Mouse (Mus musculus) small intestine, adult 2 months (tissue): ENCODE results near the gene Gm9999. TPM values are rescaled to one million over a fixed set of nuclear protein-coding genes. Genes with fewer than 3 reads are reported as not detected.
"Not testable (repeated sequence)": the region's sequence is repeated elsewhere in the genome, so short reads cannot be mapped to it uniquely, and the experiment has no call there.

Experiments used
- H3K27ac ChIP-seq: fragments of 200-500 bp; 2 replicates; pipeline ENCODE4 v1.5.1; 2012; ENCODE audit warnings: low read depth, low read length, control low read depth, inconsistent platforms; ENCODE audit not compliant: insufficient read depth
- H3K27me3 ChIP-seq: fragments of 200-500 bp; 2 replicates; pipeline ENCODE4 v1.6.1; 2012; ENCODE audit warnings: mild to moderate bottlenecking, moderate library complexity, low read length, inconsistent platforms; ENCODE audit not compliant: control insufficient read depth, insufficient read depth
- H3K36me3 ChIP-seq: fragments of 200-500 bp; 2 replicates; pipeline ENCODE4 v1.6.1; 2012; ENCODE audit warnings: mild to moderate bottlenecking, low read length, control low read depth, inconsistent platforms; ENCODE audit not compliant: control insufficient read depth, insufficient read depth
- H3K4me1 ChIP-seq: fragments of 200-500 bp; 2 replicates; pipeline ENCODE4 v1.6.1; 2012; ENCODE audit warnings: low read length, inconsistent platforms, mixed read lengths; ENCODE audit not compliant: control insufficient read depth, insufficient read depth, insufficient read length
- H3K4me3 ChIP-seq: fragments of 200-500 bp; 2 replicates; pipeline ENCODE4 v1.5.1; 2012; ENCODE audit warnings: low read depth, mild to moderate bottlenecking, control low read depth, inconsistent platforms, low read length, moderate library complexity
- CTCF ChIP-seq: fragments of 200-500 bp; IDR thresholded peaks from 2 replicates; pipeline ENCODE4 v1.5.1; 2012; ENCODE audit warnings: low read depth, mild to moderate bottlenecking, control low read depth, inconsistent platforms, low read length, moderate library complexity, mixed read lengths; ENCODE audit not compliant: insufficient replicate concordance, insufficient read length; ENCODE audit errors: extremely low read depth
- POLR2A ChIP-seq: fragments of 200-500 bp; IDR thresholded peaks from 2 replicates; pipeline ENCODE4 v1.6.1; 2012; ENCODE audit warnings: low read depth, mild to moderate bottlenecking, control low read depth, inconsistent platforms, low read length, moderate library complexity
- WGBS: fragments of 180-500 bp; shearing (Covaris S2); methylation state at CpG from one replicate; pipeline ENCODE4 v1.1.7; 2018; 5-methylcytosine and 5-hydroxymethylcytosine counted together
- polyA plus RNA-seq: library from polyadenylated mRNA; depleted of rRNA; stranded (reverse); fragments of >200 nt; gene quantifications from 2 replicates; pipeline ENCODE4 v1.2.3, GENCODE M21; 2012

The Gm9999 gene
- polyA plus RNA-seq, 1 experiment: not detected

DNA sequence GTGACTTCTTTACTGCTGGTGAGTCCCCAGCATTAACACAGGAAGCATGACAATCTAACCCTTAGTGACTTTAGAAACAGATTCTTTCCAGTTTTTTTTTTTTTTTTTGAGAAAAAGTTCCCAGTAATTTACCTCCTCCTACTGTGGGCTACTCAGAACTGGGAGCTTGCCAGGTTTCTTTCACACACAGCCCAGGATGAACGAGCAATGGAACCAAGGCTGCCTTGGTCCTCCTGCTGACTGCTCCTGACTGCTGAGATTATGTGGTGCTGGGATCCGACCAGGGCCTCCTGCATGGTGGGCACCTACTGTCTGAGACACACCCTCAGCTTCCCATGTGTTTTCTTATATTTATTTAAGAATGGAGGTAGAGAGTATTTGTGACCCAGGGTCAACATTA lies 3.7 kb downstream of the Gm9999 start:
- WGBS: 54% methylated on average over 2 of the region's 2 CpGs
- Histone ChIP-seq H3K27ac (no peak overlapping the region), H3K36me3 (peaks cover 7% of the 10 kb centered on the region), H3K27me3 (no peaks in the 10 kb centered on the region), H3K4me1 (0 out of 2 replicates have a peak, but pooled peaks cover 3% of the 10 kb centered on the region), H3K4me3 (no peak overlapping the region)
- no peak for TF ChIP-seq POLR2A
- TF ChIP-seq CTCF: no peak

DNA sequence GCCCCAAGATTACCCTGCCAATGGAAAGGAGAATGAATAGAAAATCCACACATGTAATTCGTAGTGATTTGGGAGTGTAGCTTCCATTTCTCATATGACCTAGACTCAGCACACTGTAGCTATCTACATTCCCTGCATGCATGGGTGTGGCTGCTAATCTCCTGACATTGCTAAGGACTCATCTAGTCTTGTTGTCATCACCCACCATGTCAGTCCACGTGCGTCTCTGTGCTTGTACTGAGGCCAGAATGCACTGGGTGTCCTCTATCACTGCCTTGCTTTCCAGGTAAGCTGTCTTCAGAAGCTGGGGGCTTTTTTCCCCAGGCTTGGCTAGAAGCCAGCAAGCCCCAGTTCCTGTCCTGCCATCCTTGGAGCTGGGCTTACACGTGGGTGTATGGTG lies 6.0 kb downstream of the Gm9999 start:
- 69% methylated on average over 4 of the region's 4 CpGs for WGBS

GRCm38 (mm10) chr7:46993079-46993478 lies 9.7 kb downstream of the Gm9999 start:
- Histone ChIP-seq H3K4me3 (no peak overlapping the region), H3K36me3 (peaks cover 54% of the 10 kb centered on the region), H3K4me1 (no peaks in the 10 kb centered on the region), H3K27me3 (no peaks in the 10 kb centered on the region), H3K27ac (no peak overlapping the region)
- WGBS: 87% methylated on average over 8 of the region's 8 CpGs
- no peak for TF ChIP-seq CTCF
- TF ChIP-seq POLR2A: no peak

More for the DNA sequence above, 6.0 kb downstream of the Gm9999 start:
- H3K36me3 ChIP-seq: peaks cover 21% of the 10 kb centered on the region
- H3K4me3 ChIP-seq, H3K27ac ChIP-seq, H3K4me1 ChIP-seq, H3K27me3 ChIP-seq: not testable (repeated sequence)

DNA sequence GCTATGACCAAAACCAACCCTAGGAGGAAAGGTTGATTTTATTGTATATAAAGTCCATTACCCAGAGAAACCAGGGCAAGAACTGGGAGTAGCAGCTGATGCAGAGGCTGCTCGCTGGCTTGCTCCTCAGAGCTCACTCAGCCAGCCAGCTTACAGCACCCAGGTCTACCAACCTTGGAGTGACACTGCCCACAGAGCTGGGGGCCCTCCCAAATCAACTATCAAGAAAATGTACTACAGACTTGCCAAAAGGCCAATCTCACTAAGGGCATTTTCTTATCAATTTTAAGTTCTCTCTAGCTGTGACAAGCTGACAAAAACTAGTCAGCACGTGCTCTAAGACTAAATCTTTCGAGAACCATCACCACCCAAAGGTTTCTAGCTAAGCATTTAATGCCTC lies 12.2 kb downstream of the Gm9999 start:
- Histone ChIP-seq H3K4me3 (no peak overlapping the region), H3K27me3 (no peaks in the 10 kb centered on the region), H3K27ac (no peak overlapping the region), H3K36me3 (peaks cover 61% of the 10 kb centered on the region), H3K4me1 (peaks cover 4% of the 10 kb centered on the region; the same call in 1 of the 2 replicates)
- no peak for TF ChIP-seq POLR2A
- TF ChIP-seq CTCF: no peak
- WGBS: 94% methylated on average over 3 of the region's 3 CpGs

- 96% methylated on average over 4 of the region's 4 CpGs for WGBS
Observed at GRCm38 (mm10) chr7:46997008-46997407, 13.6 kb downstream of the Gm9999 start.

DNA sequence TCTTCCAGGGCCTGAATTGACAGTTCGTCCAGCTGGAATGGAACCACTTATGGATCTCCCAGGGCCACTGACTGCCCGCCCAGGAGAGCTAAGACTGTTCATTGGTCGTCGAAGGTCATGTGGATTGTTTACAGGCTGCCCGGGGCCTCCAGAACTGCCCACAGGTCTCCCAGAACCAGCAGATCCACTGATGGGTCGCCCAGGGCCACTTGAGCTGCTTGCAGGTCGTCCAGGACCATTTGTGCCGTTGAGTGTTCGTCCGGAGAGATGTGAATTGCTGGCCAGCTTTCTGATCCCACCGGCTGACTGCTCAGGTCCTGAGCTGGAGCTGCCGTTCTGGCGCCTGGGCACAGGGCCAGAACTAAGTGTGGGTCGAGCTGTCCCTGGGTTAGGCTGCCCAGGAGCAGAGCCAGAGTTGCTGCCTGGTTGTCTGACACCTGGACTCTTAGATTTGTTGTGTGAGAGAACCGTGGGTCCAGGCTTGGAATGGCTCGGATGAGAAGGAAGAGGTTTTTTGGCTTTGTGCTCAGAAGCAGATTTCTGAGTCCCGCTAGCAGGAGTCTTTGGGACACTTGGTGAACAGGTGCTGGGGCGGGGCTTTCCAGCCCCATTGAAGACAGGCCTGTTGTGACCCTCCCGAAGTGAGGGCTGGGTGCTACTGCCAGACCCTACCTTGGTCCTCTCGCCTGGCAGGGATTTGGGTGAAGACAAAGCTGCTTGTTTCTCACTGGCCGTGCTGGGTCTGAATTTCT lies 14.4 kb downstream of the Gm9999 start:
- Histone ChIP-seq H3K27ac (no peak overlapping the region), H3K36me3 (peaks cover 50% of the 10 kb centered on the region), H3K27me3 (no peaks in the 10 kb centered on the region), H3K4me3 (no peak overlapping the region), H3K4me1 (peaks cover 4% of the 10 kb centered on the region; the same call in 1 of the 2 replicates)
- WGBS: 77% methylated on average over 21 of the region's 21 CpGs
- TF ChIP-seq POLR2A (no peak), CTCF (no peak)

More at GRCm38 (mm10) chr7:46997008-46997407, 13.6 kb downstream of the Gm9999 start:
- Histone ChIP-seq H3K27me3 (no peaks in the 10 kb centered on the region), H3K36me3 (peaks cover 55% of the 10 kb centered on the region), H3K27ac (no peak overlapping the region), H3K4me1 (peaks cover 4% of the 10 kb centered on the region; the same call in 1 of the 2 replicates), H3K4me3 (no peak overlapping the region)
- TF ChIP-seq POLR2A (no peak), CTCF (no peak)

- H3K36me3 ChIP-seq: peaks cover 43% of the 10 kb centered on the region
- no peak overlapping the region for H3K27ac ChIP-seq
- no peak overlapping the region for H3K4me3 ChIP-seq
- no peaks in the 10 kb centered on the region for H3K27me3 ChIP-seq
- peaks cover 4% of the 10 kb centered on the region; the same call in 1 of the 2 replicates for H3K4me1 ChIP-seq
- TF ChIP-seq CTCF (no peak), POLR2A (no peak)
- 61% methylated on average over 2 of the region's 2 CpGs for WGBS
Observed at GRCm38 (mm10) chr7:46998942-46999341, 15.6 kb downstream of the Gm9999 start.
